In genomic region chr2:4586245-4586644, GRCm38 (mm10) we compare ENCODE assay signal across 10 mouse cellular contexts.
DNase-seq lines count a peak whose midpoint lies in the region; ATAC-seq lines count a peak whose summit lies in the region.
"Had no signal": no experiment of that assay in that cellular context is flagged by ENCODE, and none has a peak within 500 bp of the region (broad histone marks: within the 10 kb centered on the region; RNA-seq: fewer than 3 reads in every experiment).

No protein-coding gene starts in this region.

- 68% methylated on average over 11 of the region's 11 CpGs for WGBS in forebrain, embryonic 10.5 days
- WGBS in forebrain, embryonic 14.5 days = 90% methylated on average over 11 of the region's 11 CpGs
- 30% methylated on average over 11 of the region's 11 CpGs for WGBS in embryonic facial prominence, embryonic 14.5 days
- 60% methylated on average over 11 of the region's 11 CpGs for WGBS in lung, embryonic 16.5 days

- H3K9me3 ChIP-seq in forebrain, embryonic 10.5 days = no peaks in the 10 kb centered on the region
- no peaks in the 10 kb centered on the region for H3K9me3 ChIP-seq in forebrain, embryonic 14.5 days (replicated peaks; ENCODE audit: control insufficient read depth, low read length)
- no peaks in the 10 kb centered on the region for H3K9me3 ChIP-seq in embryonic facial prominence, embryonic 14.5 days (ENCODE audit: control insufficient read depth, low read length)
- H3K9me3 ChIP-seq in lung, embryonic 16.5 days (ENCODE audit: control insufficient read depth, low read length) = no peaks in the 10 kb centered on the region

- H3K27ac ChIP-seq in forebrain, embryonic 10.5 days = peak overlapping the region; percentile 44; the same call in 1 of the 2 replicates
- H3K27ac ChIP-seq in forebrain, embryonic 14.5 days (ENCODE audit: low read depth, low read length) = no peak overlapping the region
- H3K27ac ChIP-seq in embryonic facial prominence, embryonic 14.5 days (replicated peaks; ENCODE audit: low read depth, low read length) = peak overlapping the region; percentile 81
- peak overlapping the region; percentile 83 for H3K27ac ChIP-seq in lung, embryonic 16.5 days (ENCODE audit: low read length)

- H3K4me3 ChIP-seq in forebrain, embryonic 10.5 days = no peak overlapping the region
- no peak overlapping the region for H3K4me3 ChIP-seq in forebrain, embryonic 14.5 days (ENCODE audit: low read depth, low read length)
- H3K4me3 ChIP-seq in embryonic facial prominence, embryonic 14.5 days (ENCODE audit: low read depth, low read length) = no peak overlapping the region
- H3K4me3 ChIP-seq in lung, embryonic 16.5 days (ENCODE audit: low read length) = no peak overlapping the region

- peaks cover 38% of the 10 kb centered on the region for H3K4me1 ChIP-seq in forebrain, embryonic 10.5 days
- no peaks in the 10 kb centered on the region for H3K4me1 ChIP-seq in forebrain, embryonic 14.5 days (ENCODE audit: control insufficient read depth, insufficient read depth, low read length)
- H3K4me1 ChIP-seq in embryonic facial prominence, embryonic 14.5 days (ENCODE audit: control insufficient read depth, insufficient read depth, low read length) = peaks cover 51% of the 10 kb centered on the region
- peaks cover 17% of the 10 kb centered on the region for H3K4me1 ChIP-seq in lung, embryonic 16.5 days (replicated peaks; ENCODE audit: control insufficient read depth, insufficient read depth, low read length)

- H3K9ac ChIP-seq in forebrain, embryonic 14.5 days (ENCODE audit: low read length) = no peak overlapping the region
- no peak overlapping the region for H3K9ac ChIP-seq in embryonic facial prominence, embryonic 14.5 days (ENCODE audit: low read depth, low read length)
- no peak overlapping the region for H3K9ac ChIP-seq in lung, embryonic 16.5 days (ENCODE audit: low read length)

- no peaks in the 10 kb centered on the region for H3K27me3 ChIP-seq in forebrain, embryonic 10.5 days (ENCODE audit: poor library complexity, severe bottlenecking)
- H3K27me3 ChIP-seq in forebrain, embryonic 14.5 days (replicated peaks; ENCODE audit: control insufficient read depth, insufficient read depth, low read length) = no peaks in the 10 kb centered on the region
- H3K27me3 ChIP-seq in embryonic facial prominence, embryonic 14.5 days (replicated peaks; ENCODE audit: control insufficient read depth, insufficient read depth, low read length) = no peaks in the 10 kb centered on the region
- H3K27me3 ChIP-seq in lung, embryonic 16.5 days (ENCODE audit: control insufficient read depth, insufficient read depth, low read depth, low read length) = no peaks in the 10 kb centered on the region

- H3K4me2 ChIP-seq in forebrain, embryonic 14.5 days (ENCODE audit: low read length) = no peak overlapping the region
- H3K4me2 ChIP-seq in embryonic facial prominence, embryonic 14.5 days (ENCODE audit: low read depth, low read length) = no peak overlapping the region
- no peak overlapping the region for H3K4me2 ChIP-seq in lung, embryonic 16.5 days (ENCODE audit: low read depth, low read length)

- peaks cover 88% of the 10 kb centered on the region for H3K36me3 ChIP-seq in forebrain, embryonic 10.5 days (replicated peaks)
- H3K36me3 ChIP-seq in forebrain, embryonic 14.5 days (ENCODE audit: control insufficient read depth, insufficient read depth, low read length) = peaks cover 56% of the 10 kb centered on the region
- peaks cover 47% of the 10 kb centered on the region for H3K36me3 ChIP-seq in embryonic facial prominence, embryonic 14.5 days (ENCODE audit: control insufficient read depth, insufficient read depth, low read length)
- H3K36me3 ChIP-seq in lung, embryonic 16.5 days (ENCODE audit: control insufficient read depth, insufficient read depth, low read length) = peaks cover 26% of the 10 kb centered on the region

- no peak for DNase-seq in forebrain, embryonic 10.5 days (ENCODE audit: extremely low spot score, low spot score)
- DNase-seq in forebrain, embryonic 14.5 days (ENCODE audit: low spot score) = no peak
- peak; percentile 89 for DNase-seq in embryonic facial prominence, embryonic 14.5 days (ENCODE audit: low spot score)
- peak; percentile 17 for DNase-seq in kidney, adult 18-20 months
- DNase-seq in retina, postnatal 1 day = no peak
- no peak for DNase-seq in layer of hippocampus, postnatal 14 days (ENCODE audit: low spot score in 2 of 2)
- DNase-seq in right cerebral cortex, postnatal 36 days (ENCODE audit: low spot score in 2 of 2) = no peak
- DNase-seq: cerebellum, adult 2 months; thymus, adult 18-20 months had no signal

- ATAC-seq in forebrain, embryonic 14.5 days = no peak
- ATAC-seq in embryonic facial prominence, embryonic 14.5 days (ENCODE audit: low read depth) = no peak; the same call in 1 of the 2 replicates
- peak; percentile 34 for ATAC-seq in lung, embryonic 16.5 days (ENCODE audit: low read depth)

Comparison
In these comparisons a context has a peak if more than half of its experiments do, and no peak if none do; other contexts are left out.
1. DNase-seq: peak in embryonic facial prominence, embryonic 14.5 days (single experiment) and kidney, adult 18-20 months (single experiment); none in forebrain, embryonic 10.5 days (single experiment), forebrain, embryonic 14.5 days (single experiment), retina, postnatal 1 day (single experiment), layer of hippocampus, postnatal 14 days (0 of 2) and right cerebral cortex, postnatal 36 days (0 of 2).